Mouse (Mus musculus): ENCODE data around the gene Foxn3.

- TF ChIP-seq POLR2A (IDR thresholded peaks at IDR 0.05; ENCODE audit: low read depth, low read length), result no peak
- TF ChIP-seq CTCF (IDR thresholded peaks at IDR 0.05; ENCODE audit: extremely low read depth, insufficient read depth, insufficient read length, insufficient replicate concordance), result no peak
Observed at GRCm38 (mm10) chr12:99213218-99213617, 350.2 kb downstream of the Foxn3 start.

Data from spleen, adult 2 months (tissue).